Mouse (Mus musculus) cerebellum, adult 9-11 months (tissue): Measurements from ENCODE around the gene Tecpr2.
"Not testable (repeated sequence)": the region's sequence is repeated elsewhere in the genome, so short reads cannot be mapped to it uniquely, and the experiment has no call there.

ENCODE experiments used
- DNase-seq: peaks from one replicate; pipeline ENCODE4 v3.0.0; 2022

Tecpr2 gene

GRCm38 (mm10) chr12:110889036-110890020 is at the start of gene Tecpr2, which contains the start of gene Cinp:
TSS of gene Tecpr2 (plus strand) at chr12:110889264.
TSS of gene Cinp (minus strand) at chr12:110889145.
- DNase-seq, result peak; percentile 99

DNA sequence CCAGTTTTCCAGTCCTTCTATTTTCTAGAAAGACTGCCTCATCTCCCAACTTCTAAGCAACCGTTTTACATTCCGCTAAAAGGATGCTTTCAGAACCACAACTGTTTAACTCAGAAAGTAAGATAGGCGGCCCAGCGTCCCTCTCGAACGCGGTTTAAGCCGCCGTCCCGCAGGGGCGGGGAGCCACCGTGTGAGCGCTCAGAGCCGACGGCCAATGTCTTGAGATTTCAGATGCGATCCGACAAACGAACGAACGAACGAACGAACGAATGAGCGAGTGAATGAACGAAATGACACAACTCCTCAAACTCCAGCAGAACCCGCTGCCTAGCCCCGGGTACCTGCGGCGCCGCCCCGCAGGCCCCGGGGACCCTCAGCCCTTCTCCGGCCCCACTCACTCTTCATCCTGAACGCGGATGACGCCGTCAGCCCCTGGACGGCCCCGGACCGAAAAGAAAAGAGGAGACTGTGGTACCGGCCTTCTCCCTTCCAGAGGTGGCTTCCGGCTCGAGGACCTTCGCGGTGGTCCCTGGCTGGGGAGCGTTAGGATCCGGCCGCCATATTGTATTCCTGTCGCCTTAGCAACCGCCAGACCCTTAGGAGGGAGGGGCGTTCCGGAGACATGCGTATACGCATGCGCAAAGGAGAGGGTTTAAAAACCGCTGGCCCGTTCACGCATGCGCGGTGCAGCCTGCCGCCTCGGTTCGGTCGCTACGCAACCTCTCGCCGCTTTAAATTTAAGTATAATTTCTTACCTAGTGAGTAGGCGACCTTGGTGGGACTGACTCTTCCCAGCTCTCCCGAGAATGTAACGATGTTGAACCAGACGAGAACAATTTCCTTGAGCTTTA is 48.5 kb upstream of the Tecpr2 start, which contains the start of gene Mok:
TSS of gene Mok (minus strand) at position 592 of the 851 bp plus-strand sequence.
- peak; percentile 94 for DNase-seq

- no peak for DNase-seq
Observed at GRCm38 (mm10) chr12:110841731-110842493, 47.2 kb upstream of the Tecpr2 start.

- peak; percentile 81 for DNase-seq
Observed at GRCm38 (mm10) chr12:110843194-110844048, 45.6 kb upstream of the Tecpr2 start.

DNA sequence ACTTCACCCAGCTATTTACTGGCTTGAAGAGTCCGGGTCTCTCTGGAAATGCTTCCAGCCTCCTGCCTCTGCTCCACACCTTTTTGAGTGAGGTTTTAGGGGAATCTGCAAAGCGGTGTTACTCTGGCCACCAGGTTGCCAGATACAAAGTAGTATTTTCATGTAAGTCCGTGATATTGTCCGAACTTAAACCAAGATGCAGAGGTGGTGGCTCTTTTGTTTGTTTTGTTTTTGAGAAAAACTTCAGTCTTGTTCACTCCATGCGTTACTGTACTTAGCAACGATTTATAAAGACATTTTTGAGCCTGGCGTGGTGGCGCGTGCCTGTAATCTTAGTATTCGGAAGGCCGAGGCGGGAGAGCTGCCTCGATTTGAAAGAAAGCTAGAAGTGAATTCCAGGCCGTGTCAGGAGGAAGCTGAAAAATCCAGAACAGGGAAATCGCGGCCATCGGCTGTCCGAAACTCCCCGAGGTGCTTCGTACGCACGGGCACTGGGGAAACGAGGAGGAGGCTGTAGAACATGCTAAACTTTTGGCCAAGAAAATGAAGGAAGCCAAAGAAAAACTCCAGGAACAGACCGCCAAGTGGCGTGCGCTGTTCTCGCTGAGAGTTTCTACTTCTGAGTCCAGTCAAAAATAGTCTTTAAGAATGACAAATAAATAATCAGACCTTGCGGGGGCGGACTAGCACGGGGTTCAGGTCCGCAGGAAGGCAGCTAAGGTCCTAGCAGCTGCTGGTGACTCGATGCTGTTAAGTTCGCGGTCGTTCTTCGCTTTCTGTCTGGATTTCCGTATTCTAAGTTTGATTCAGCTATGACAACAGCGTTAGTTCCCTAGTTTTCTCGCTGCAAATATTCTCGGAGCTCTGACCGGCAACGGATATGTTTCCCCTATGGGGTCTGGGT is 44.6 kb upstream of the Tecpr2 start:
- DNase-seq, result peak; percentile 39

DNA sequence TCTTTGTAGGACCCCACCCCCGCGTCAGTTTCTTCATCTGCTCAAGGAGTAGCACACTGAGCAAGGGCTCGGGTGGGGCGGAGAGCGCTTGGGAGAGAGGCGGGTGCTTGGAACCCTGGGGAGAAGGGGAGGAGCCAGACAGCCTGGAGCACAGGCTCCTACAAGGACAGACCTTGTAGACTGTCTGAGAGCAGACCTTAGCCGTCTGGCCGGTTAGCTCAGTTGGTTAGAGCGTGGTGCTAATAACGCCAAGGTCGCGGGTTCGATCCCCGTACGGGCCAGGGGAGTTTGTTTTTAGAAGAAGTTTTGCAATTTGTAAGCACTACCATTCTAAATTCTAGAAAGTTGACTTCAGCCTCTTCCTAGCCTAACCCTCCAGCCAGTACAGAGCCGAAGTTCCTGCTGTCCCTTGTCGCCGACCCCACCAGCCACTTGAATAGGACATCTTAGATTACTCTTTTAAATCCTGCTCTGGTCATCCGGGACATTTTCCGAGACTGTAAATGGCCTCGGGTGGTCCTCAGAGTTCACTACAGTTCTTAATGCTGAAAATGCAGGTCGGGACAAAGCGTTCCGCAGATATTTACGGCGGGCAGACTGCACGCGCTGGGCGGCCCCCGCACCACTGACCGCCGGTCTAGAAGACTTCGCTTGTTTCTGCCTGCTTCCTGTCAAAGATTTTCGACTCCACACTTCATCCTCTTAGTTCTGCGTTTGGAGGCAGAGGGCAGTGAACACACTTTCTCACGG is 43.8 kb upstream of the Tecpr2 start:
- DNase-seq, result peak; percentile 89

- DNase-seq, result no peak
Observed at GRCm38 (mm10) chr12:110846191-110846765, 42.8 kb upstream of the Tecpr2 start.

DNA sequence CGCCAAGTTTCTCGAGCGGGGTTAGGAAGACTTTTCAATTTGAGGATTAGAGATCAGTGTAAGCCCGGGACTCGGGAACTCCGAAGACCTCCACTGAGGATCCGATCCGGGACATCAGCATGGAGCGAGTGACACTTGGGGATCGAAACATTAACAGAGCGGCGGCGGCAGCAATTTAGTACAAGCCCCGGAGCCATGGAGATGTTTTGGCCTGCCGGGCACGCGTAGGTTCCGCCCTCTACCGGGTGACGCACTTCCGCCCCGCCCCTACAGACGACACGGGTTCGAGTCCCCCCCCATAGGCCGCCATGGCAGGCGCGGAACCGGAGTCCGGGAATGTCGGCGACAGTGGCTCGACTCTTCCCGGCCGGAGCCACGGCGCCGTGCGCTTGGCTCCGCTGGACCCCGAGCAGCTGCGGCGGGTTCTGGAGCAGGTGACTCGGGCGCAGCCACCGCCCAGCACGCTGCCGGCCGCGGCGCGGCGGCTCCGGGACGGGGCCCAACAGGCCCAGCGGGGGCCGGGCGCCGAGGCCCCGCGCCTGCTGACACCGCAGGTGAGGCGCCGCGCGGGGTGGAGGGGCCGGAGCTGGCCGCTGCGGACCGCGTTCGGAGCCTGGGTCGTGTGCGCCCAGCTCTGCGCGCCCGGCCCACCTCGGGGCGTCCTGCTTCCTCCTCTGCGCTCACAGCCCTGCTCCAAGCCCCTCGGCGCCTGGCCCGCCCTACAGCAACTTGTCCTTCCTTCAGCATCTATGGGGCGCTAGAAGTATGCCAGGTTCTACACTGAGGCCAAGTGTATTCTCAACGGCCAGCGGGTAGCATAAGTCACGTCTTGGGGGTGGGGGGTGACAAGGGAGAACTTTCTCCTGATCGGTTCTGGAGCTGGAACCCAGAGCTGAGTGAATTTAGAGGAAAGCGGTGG is 38.8 kb upstream of the Tecpr2 start, which contains the start of gene Zfp839:
TSS of gene Zfp839 (plus strand) at position 244 of the 919 bp plus-strand sequence.
- peak; percentile 88 for DNase-seq

DNA sequence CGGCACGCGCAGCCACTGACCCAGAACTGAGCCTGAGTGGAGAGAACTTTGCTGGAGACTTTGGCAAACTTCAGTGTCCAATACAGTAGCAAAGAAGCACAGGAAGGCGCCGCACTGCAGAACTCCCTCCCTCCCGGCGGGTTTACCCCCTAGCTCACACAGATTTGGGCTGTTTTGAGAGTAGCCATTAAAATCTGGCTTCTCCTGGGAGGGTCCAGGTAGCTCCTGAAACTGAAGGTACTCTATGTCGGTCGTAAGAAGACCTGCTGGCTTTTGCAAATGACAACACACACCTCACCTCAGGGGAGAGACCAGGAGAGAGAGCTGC is 38.2 kb upstream of the Tecpr2 start:
- DNase-seq, result no peak

DNA sequence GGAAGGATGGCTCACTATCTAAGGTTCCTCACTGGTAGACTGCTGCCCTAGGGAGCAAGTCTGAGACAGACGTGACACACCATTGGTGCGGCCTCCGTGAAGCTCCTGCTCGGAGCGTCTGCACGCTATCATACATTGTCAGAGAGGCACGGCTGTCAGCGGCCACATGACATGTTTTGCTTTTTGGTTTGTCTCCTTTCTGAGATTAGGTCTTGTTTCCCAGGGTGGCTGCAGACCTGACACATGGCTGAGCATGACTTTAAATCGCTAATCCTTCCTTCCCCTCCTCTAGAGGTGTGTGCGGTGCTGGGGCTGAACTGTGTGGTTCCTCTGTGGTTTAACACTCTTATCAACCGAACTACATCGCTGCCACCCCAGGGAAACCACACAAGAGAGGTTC is 37.6 kb upstream of the Tecpr2 start:
- DNase-seq, result no peak

GRCm38 (mm10) chr12:110851923-110852322 is 37.1 kb upstream of the Tecpr2 start:
- no peak for DNase-seq

DNA sequence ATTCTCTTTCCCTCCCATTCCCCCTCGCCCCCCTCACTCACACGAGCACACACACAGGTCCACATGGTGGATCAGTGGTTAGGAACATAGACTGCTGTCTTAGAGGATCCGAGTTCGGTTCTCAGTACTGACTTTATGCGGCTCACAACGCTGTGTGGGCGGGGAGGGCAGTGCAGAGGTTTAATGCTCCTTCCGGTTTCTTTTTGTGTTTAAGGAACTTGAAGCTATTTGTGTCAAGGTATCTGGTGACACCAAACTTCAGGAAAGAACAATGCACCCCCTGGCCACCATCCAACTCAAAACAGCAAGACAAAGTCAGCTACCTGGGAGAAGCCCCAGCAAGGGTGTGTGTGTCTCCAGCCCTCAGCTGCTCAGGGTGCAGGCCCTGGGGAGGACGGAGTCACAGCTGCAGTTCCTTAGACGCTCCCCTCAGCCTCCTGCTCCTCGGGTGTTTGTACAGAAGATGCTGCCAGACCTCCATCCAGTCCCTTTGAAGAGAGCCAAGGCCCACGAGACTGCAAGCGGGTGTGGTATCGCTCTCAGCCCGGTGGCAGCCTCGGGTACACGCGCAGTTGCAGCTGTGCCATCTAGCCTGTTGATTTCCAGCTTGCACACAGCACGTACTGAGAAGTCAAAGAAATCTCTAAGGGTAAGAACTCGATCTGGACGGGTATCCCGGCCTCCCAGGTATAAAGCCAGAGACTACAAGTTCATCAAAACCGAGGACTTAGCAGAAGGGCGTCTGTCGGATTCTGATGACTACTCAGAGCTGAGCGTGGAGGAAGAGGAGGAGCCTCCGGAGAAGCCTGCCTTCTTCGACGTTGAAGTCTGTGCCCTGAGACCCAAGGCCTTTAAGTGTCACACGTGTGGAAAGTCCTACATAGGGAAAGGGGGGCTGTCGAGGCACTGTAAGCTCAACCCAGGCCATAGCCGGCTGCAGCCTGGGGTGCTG is 34.0 kb upstream of the Tecpr2 start:
- no peak for DNase-seq

- DNase-seq, result no peak
Observed at GRCm38 (mm10) chr12:110857196-110857595, 31.9 kb upstream of the Tecpr2 start.

DNA sequence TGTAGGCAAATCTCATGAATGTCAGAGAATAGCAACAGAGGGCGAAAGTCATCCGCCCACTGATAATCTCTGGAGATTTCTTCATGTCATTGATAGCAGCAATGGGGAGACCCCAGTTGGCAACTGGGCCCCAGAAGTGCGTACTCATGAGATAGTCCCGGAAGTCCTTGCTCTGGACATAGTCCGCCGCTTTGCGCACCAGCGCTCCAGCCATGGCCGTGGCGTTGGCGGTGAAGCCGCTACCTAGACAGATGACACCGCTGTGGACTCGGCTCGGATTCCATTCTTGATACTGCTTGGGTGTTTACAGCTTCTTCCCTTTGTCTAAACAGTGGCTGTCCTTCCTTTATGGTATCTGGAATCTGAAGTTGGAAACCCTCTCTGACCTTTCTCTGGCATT is 30.4 kb upstream of the Tecpr2 start:
- not testable (repeated sequence) for DNase-seq

GRCm38 (mm10) chr12:110860293-110860692 is 28.8 kb upstream of the Tecpr2 start:
- DNase-seq, result no peak

GRCm38 (mm10) chr12:110861256-110861655 is 27.8 kb upstream of the Tecpr2 start:
- no peak for DNase-seq

GRCm38 (mm10) chr12:110864008-110864407 is 25.1 kb upstream of the Tecpr2 start:
- no peak for DNase-seq
